Mouse (Mus musculus): ENCODE data around the gene Frmd6.

GRCm38 (mm10) chr12:70863281-70863680 is 38.0 kb downstream of the Frmd6 start:
- no peak for TF ChIP-seq EP300 (IDR thresholded peaks at IDR 0.05; ENCODE audit: low read depth)
- TF ChIP-seq CTCF (IDR thresholded peaks at IDR 0.05; ENCODE audit: low read depth), result no peak
